Mouse (Mus musculus): ENCODE data around the gene Rnf168.

Gene Rnf168

GRCm38 (mm10) chr16:32323953-32324352 is 46.7 kb downstream of the Rnf168 start:
- peak; percentile 88 for DNase-seq

DNA sequence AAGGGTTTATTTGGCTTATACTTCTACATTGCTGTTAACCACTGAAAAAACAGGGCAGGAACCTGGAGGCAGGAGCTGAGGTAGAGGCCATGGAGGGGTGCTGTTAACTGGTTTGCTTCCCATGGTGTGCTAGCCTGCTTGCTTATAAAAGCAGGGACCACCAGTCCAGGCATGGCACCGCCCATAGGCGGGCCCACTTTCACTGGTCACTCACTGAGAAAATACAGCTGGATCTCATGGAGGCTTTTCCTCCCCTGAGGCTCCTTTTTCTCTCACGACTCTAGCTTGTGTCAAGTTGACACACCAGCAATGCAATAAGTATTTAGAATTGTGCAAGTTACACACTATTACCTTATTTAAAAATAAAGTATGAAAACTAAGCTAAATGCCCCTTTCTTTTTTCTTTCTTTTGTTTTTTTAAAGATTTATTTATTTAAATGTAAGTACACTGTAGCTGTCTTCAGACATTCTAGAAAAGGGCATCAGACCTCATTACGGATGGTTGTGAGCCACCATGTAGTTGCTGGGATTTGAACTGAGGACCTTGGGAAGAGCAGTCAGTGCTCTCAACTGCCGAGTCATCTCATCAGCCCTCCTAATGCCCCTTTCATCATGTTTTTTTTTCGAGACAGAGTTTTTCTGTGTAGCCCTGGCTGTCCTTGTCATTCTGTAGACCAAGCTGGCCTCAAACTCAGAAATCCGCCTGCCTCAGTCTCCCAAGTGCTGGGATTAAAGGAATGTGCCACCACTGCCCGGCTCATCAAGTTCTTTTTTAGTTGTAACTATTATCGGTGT is 53.8 kb downstream of the Rnf168 start:
- DNase-seq, result peak; percentile 88

GRCm38 (mm10) chr16:32332040-32332555 is 54.8 kb downstream of the Rnf168 start, which contains the start of gene Ubxn7:
Gene Ubxn7 (plus strand): TSS chr16:32332257.
- peak; percentile 100 for DNase-seq

GRCm38 (mm10) chr16:32332556-32333511 is 55.6 kb downstream of the Rnf168 start:
- peak; percentile 96 for DNase-seq

GRCm38 (mm10) chr16:32335146-32335545 is 57.9 kb downstream of the Rnf168 start:
- peak; percentile 85 for DNase-seq

DNA sequence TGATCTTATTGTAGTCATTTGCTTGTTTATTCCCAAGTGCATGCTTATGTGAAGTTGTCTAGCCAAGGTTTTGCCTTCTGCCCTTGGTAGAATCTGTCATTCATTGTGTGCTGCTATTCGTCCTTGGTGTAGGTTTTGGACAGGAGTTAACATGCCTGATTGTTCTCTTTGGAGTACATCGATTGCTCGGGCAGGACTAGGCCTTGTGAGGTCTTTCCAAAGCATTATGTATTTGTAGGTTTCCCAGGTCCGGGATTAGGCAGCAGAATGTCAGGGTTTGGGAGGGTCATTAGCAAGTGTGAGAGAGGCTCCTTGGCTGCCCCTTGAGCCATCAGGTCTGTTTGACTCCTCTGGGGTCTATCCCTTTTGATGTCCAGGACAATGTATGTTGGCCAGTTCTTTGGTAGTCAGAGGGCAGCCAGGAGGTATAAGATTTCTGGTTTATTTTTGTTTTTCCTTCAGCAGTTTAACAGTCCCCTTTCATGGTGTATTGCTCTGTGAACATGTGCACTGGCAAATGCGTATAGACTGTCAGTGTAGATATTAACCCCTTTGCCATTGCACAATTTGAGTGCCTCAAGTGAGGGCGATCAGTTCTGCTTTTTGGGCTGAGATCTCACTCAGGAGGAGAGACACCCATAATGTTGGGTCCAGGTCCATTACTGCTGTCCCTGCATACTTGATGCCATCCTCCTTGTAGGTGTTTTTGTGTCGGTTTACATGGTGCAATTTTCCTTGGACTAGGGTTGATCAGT is 58.9 kb downstream of the Rnf168 start:
- peak; percentile 74 for DNase-seq

- peak; percentile 83 for DNase-seq
Observed at GRCm38 (mm10) chr16:32337001-32337400, 59.7 kb downstream of the Rnf168 start.

DNA sequence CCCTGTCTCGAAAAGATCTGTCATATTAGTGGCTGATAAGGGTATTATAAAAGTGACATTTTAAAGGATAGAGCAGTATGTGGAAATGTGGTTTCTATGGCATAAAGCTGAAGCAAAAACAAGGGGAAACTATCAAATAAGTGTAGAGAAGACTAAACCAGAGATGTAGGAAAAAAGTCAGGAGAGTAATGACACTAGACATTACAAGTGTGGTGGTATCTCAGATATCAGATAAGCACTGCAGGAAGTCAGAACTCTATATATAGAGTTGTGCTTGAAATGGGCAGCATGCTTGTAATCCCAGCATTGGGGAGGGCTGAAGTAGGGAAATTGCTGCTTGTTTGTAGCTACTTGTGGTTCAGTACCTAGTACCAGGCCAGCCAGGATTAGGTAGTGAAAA is 63.2 kb downstream of the Rnf168 start:
- no peak for DNase-seq

DNA sequence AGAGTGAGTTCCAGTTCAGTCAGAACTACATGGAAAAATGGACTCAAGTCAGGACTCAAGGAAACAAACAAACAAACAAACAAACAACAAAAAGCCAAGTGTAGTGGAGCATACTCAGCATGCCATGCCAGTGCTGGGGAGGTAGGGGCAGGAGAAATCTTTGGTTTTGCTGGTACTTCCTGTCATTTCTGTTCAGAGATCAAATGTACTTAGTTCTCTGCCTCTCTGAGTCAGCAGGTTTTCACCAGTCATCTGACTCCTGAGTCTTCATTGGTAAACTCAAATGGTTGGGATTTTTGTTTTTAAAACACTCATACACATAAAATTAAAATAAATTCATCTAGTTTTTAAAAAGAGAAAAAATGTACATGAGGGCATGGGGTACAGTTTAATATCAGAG is 68.3 kb downstream of the Rnf168 start:
- DNase-seq, result no peak

DNA sequence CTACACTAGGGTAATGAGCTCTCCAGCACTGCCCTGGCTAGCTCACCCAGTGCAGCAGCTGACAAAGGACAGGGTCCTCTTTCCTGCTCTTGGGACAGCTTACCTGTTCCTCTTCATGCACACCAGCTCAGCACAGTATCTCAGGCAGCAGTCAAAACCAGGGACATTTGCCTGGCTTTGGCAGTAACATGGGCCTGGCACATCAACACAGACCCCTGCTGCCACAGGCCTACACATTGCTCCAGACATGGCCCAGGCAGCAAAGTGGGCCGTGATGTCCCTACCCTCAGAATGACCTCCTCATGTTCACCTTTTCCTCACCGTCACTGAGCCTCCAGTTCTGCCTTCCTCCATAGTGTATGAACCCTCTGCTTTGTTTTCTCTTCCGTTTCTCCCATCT is 73.5 kb downstream of the Rnf168 start:
- peak; percentile 87 for DNase-seq
